Mouse (Mus musculus): ENCODE data around the gene Syt16. TPM values are rescaled to one million over a fixed set of nuclear protein-coding genes. Genes with fewer than 3 reads are reported as not detected.

Gene Syt16
- polyA plus RNA-seq, 1 experiment from 2014 or later = 95.5 TPM

GRCm38 (mm10) chr12:74105811-74106513, 108.5 kb downstream of the Syt16 start:
- H3K4me2 ChIP-seq (ENCODE audit: low read depth, low read length) = no peak overlapping the region
- no peak overlapping the region for H3K9ac ChIP-seq (replicated peaks; ENCODE audit: low read depth, low read length)
- no peak overlapping the region for H3K27ac ChIP-seq (ENCODE audit: low read depth, low read length)
- WGBS = 70% methylated on average over 6 of the region's 6 CpGs
- ATAC-seq (ENCODE audit: low read depth) = no peak
- H3K4me3 ChIP-seq (ENCODE audit: low read depth, low read length) = no peak overlapping the region
- no peaks in the 10 kb centered on the region for H3K36me3 ChIP-seq (ENCODE audit: control insufficient read depth, insufficient read depth, low read length)
- H3K9me3 ChIP-seq (ENCODE audit: control insufficient read depth, low read length) = no peaks in the 10 kb centered on the region
- no peaks in the 10 kb centered on the region for H3K27me3 ChIP-seq (ENCODE audit: control insufficient read depth, insufficient read depth, low read length)
- 0 out of 2 replicates have a peak, but pooled peaks cover 2% of the 10 kb centered on the region for H3K4me1 ChIP-seq (ENCODE audit: control insufficient read depth, insufficient read depth, low read length)

- no peaks in the 10 kb centered on the region for H3K27me3 ChIP-seq (ENCODE audit: control insufficient read depth, insufficient read depth, low read length)
- 0 out of 2 replicates have a peak, but pooled peaks cover 2% of the 10 kb centered on the region for H3K4me1 ChIP-seq (ENCODE audit: control insufficient read depth, insufficient read depth, low read length)
- 63% methylated on average over 4 of the region's 4 CpGs for WGBS
- ATAC-seq (ENCODE audit: low read depth) = no peak
- no peak overlapping the region for H3K4me2 ChIP-seq (ENCODE audit: low read depth, low read length)
- no peaks in the 10 kb centered on the region for H3K36me3 ChIP-seq (ENCODE audit: control insufficient read depth, insufficient read depth, low read length)
- no peaks in the 10 kb centered on the region for H3K9me3 ChIP-seq (ENCODE audit: control insufficient read depth, low read length)
- H3K9ac ChIP-seq (replicated peaks; ENCODE audit: low read depth, low read length) = no peak overlapping the region
- H3K27ac ChIP-seq (ENCODE audit: low read depth, low read length) = no peak overlapping the region
- H3K4me3 ChIP-seq (ENCODE audit: low read depth, low read length) = no peak overlapping the region
These were observed 111.2 kb downstream of the Syt16 start for GRCm38 (mm10) chr12:74108663-74109081.

GRCm38 (mm10) chr12:74109462-74110068, 112.1 kb downstream of the Syt16 start:
- 51% methylated on average over 10 of the region's 10 CpGs for WGBS
- Histone ChIP-seq H3K9ac (replicated peaks; ENCODE audit: low read depth, low read length) (no peak overlapping the region), H3K4me3 (ENCODE audit: low read depth, low read length) (no peak overlapping the region), H3K27me3 (ENCODE audit: control insufficient read depth, insufficient read depth, low read length) (no peaks in the 10 kb centered on the region), H3K9me3 (ENCODE audit: control insufficient read depth, low read length) (no peaks in the 10 kb centered on the region), H3K27ac (ENCODE audit: low read depth, low read length) (no peak overlapping the region), H3K36me3 (ENCODE audit: control insufficient read depth, insufficient read depth, low read length) (no peaks in the 10 kb centered on the region), H3K4me2 (ENCODE audit: low read depth, low read length) (no peak overlapping the region), H3K4me1 (ENCODE audit: control insufficient read depth, insufficient read depth, low read length) (0 out of 2 replicates have a peak, but pooled peaks cover 2% of the 10 kb centered on the region)
- ATAC-seq (ENCODE audit: low read depth) = no peak

GRCm38 (mm10) chr12:74116825-74117224, 119.4 kb downstream of the Syt16 start:
- 63% methylated on average over 6 of the region's 6 CpGs for WGBS
- Histone ChIP-seq H3K4me2 (ENCODE audit: low read depth, low read length) (no peak overlapping the region), H3K4me3 (ENCODE audit: low read depth, low read length) (no peak overlapping the region), H3K9ac (replicated peaks; ENCODE audit: low read depth, low read length) (no peak overlapping the region), H3K9me3 (ENCODE audit: control insufficient read depth, low read length) (no peaks in the 10 kb centered on the region), H3K27ac (ENCODE audit: low read depth, low read length) (no peak overlapping the region), H3K27me3 (ENCODE audit: control insufficient read depth, insufficient read depth, low read length) (no peaks in the 10 kb centered on the region), H3K4me1 (ENCODE audit: control insufficient read depth, insufficient read depth, low read length) (no peaks in the 10 kb centered on the region), H3K36me3 (ENCODE audit: control insufficient read depth, insufficient read depth, low read length) (no peaks in the 10 kb centered on the region)
- peak; percentile 77 for ATAC-seq (ENCODE audit: low read depth)

GRCm38 (mm10) chr12:74125796-74126195, 128.3 kb downstream of the Syt16 start:
- WGBS = 90% methylated on average over 12 of the region's 12 CpGs

GRCm38 (mm10) chr12:74128229-74128628, 130.8 kb downstream of the Syt16 start:
- Histone ChIP-seq H3K36me3 (ENCODE audit: control insufficient read depth, insufficient read depth, low read length) (no peaks in the 10 kb centered on the region), H3K9me3 (ENCODE audit: control insufficient read depth, low read length) (no peaks in the 10 kb centered on the region; the same call in 1 of the 2 replicates), H3K4me2 (ENCODE audit: low read depth, low read length) (no peak overlapping the region), H3K4me1 (ENCODE audit: control insufficient read depth, insufficient read depth, low read length) (no peaks in the 10 kb centered on the region), H3K4me3 (ENCODE audit: low read depth, low read length) (no peak overlapping the region), H3K9ac (replicated peaks; ENCODE audit: low read depth, low read length) (no peak overlapping the region), H3K27ac (ENCODE audit: low read depth, low read length) (no peak overlapping the region), H3K27me3 (ENCODE audit: control insufficient read depth, insufficient read depth, low read length) (no peaks in the 10 kb centered on the region)
- WGBS = 73% methylated on average over 1 of the region's 1 CpGs
- ATAC-seq (ENCODE audit: low read depth) = no peak

More at GRCm38 (mm10) chr12:74125796-74126195, 128.3 kb downstream of the Syt16 start:
- H3K27ac ChIP-seq (ENCODE audit: low read depth, low read length) = no peak overlapping the region
- no peak for ATAC-seq (ENCODE audit: low read depth)
- no peak overlapping the region for H3K4me2 ChIP-seq (ENCODE audit: low read depth, low read length)
- H3K4me3 ChIP-seq (ENCODE audit: low read depth, low read length) = no peak overlapping the region
- no peaks in the 10 kb centered on the region for H3K27me3 ChIP-seq (ENCODE audit: control insufficient read depth, insufficient read depth, low read length)
- H3K9me3 ChIP-seq (ENCODE audit: control insufficient read depth, low read length) = no peaks in the 10 kb centered on the region; the same call in 1 of the 2 replicates
- no peak overlapping the region for H3K9ac ChIP-seq (replicated peaks; ENCODE audit: low read depth, low read length)
- H3K4me1 ChIP-seq (ENCODE audit: control insufficient read depth, insufficient read depth, low read length) = no peaks in the 10 kb centered on the region
- H3K36me3 ChIP-seq (ENCODE audit: control insufficient read depth, insufficient read depth, low read length) = no peaks in the 10 kb centered on the region

- no peaks in the 10 kb centered on the region for H3K36me3 ChIP-seq (ENCODE audit: control insufficient read depth, insufficient read depth, low read length)
- H3K4me2 ChIP-seq (ENCODE audit: low read depth, low read length) = no peak overlapping the region
- no peaks in the 10 kb centered on the region for H3K4me1 ChIP-seq (ENCODE audit: control insufficient read depth, insufficient read depth, low read length)
- H3K4me3 ChIP-seq (ENCODE audit: low read depth, low read length) = no peak overlapping the region
- no peak for ATAC-seq (ENCODE audit: low read depth)
- no peak overlapping the region for H3K27ac ChIP-seq (ENCODE audit: low read depth, low read length)
- no peak overlapping the region for H3K9ac ChIP-seq (replicated peaks; ENCODE audit: low read depth, low read length)
- no peaks in the 10 kb centered on the region for H3K27me3 ChIP-seq (ENCODE audit: control insufficient read depth, insufficient read depth, low read length)
- 22% methylated on average over 2 of the region's 2 CpGs for WGBS
- no peaks in the 10 kb centered on the region for H3K9me3 ChIP-seq (ENCODE audit: control insufficient read depth, low read length)
These were observed 134.3 kb downstream of the Syt16 start for GRCm38 (mm10) chr12:74131790-74132189.

GRCm38 (mm10) chr12:74142147-74142546, 144.7 kb downstream of the Syt16 start:
- ATAC-seq (ENCODE audit: low read depth) = no peak
- Histone ChIP-seq H3K4me3 (ENCODE audit: low read depth, low read length) (no peak overlapping the region), H3K36me3 (ENCODE audit: control insufficient read depth, insufficient read depth, low read length) (no peaks in the 10 kb centered on the region), H3K27ac (ENCODE audit: low read depth, low read length) (no peak overlapping the region), H3K4me1 (ENCODE audit: control insufficient read depth, insufficient read depth, low read length) (no peaks in the 10 kb centered on the region), H3K9me3 (ENCODE audit: control insufficient read depth, low read length) (no peaks in the 10 kb centered on the region), H3K4me2 (ENCODE audit: low read depth, low read length) (no peak overlapping the region), H3K27me3 (ENCODE audit: control insufficient read depth, insufficient read depth, low read length) (no peaks in the 10 kb centered on the region), H3K9ac (replicated peaks; ENCODE audit: low read depth, low read length) (no peak overlapping the region)
- 51% methylated on average over 7 of the region's 7 CpGs for WGBS

- Histone ChIP-seq H3K4me2 (ENCODE audit: low read depth, low read length) (no peak overlapping the region), H3K27ac (ENCODE audit: low read depth, low read length) (no peak overlapping the region), H3K36me3 (ENCODE audit: control insufficient read depth, insufficient read depth, low read length) (no peaks in the 10 kb centered on the region), H3K9ac (replicated peaks; ENCODE audit: low read depth, low read length) (no peak overlapping the region), H3K9me3 (ENCODE audit: control insufficient read depth, low read length) (no peaks in the 10 kb centered on the region), H3K4me1 (ENCODE audit: control insufficient read depth, insufficient read depth, low read length) (no peaks in the 10 kb centered on the region), H3K27me3 (ENCODE audit: control insufficient read depth, insufficient read depth, low read length) (no peaks in the 10 kb centered on the region), H3K4me3 (ENCODE audit: low read depth, low read length) (no peak overlapping the region)
- no peak for ATAC-seq (ENCODE audit: low read depth)
- 56% methylated on average over 5 of the region's 5 CpGs for WGBS
These were observed 146.9 kb downstream of the Syt16 start for GRCm38 (mm10) chr12:74144385-74144784.
